Mouse (Mus musculus) liver (tissue): ENCODE measurements around the gene Rac3.
"Not testable (repeated sequence)": the region's sequence is repeated elsewhere in the genome, so short reads cannot be mapped to it uniquely, and the experiment has no call there.

ENCODE experiments used
- DNase-seq: peaks from one replicate; pipeline ENCODE4 v3.0.0-alpha.2; 2020; ENCODE audit warnings: mixed read lengths

Gene Rac3

GRCm38 (mm10) chr11:120730331-120730870, 9.1 kb downstream of the Rac3 start:
- DNase-seq: no peak

- DNase-seq: no peak
These were observed 10.1 kb downstream of the Rac3 start for GRCm38 (mm10) chr11:120731395-120731794.

GRCm38 (mm10) chr11:120731858-120732680, 10.8 kb downstream of the Rac3 start, which contains the start of gene Cbr2:
TSS of gene Cbr2 (minus strand) at chr11:120732114.
- no peak for DNase-seq

GRCm38 (mm10) chr11:120733521-120733920, 12.3 kb downstream of the Rac3 start:
- DNase-seq: no peak

- DNase-seq: no peak
These were observed 15.2 kb downstream of the Rac3 start for GRCm38 (mm10) chr11:120736424-120736823.

GRCm38 (mm10) chr11:120740981-120741380, 19.7 kb downstream of the Rac3 start:
- no peak for DNase-seq

- DNase-seq: no peak
These were observed 22.9 kb downstream of the Rac3 start for GRCm38 (mm10) chr11:120744121-120744701.

- no peak for DNase-seq
These were observed 26.7 kb downstream of the Rac3 start for GRCm38 (mm10) chr11:120747974-120748373.

- DNase-seq: peak; percentile 39
These were observed 28.2 kb downstream of the Rac3 start for GRCm38 (mm10) chr11:120749430-120749829.

- DNase-seq: no peak
These were observed 30.3 kb downstream of the Rac3 start for GRCm38 (mm10) chr11:120751606-120752005.

GRCm38 (mm10) chr11:120760236-120760635, 39.0 kb downstream of the Rac3 start:
- DNase-seq: no peak

- no peak for DNase-seq
These were observed 40.8 kb downstream of the Rac3 start for GRCm38 (mm10) chr11:120761811-120762671.

- DNase-seq: not testable (repeated sequence)
These were observed 41.4 kb downstream of the Rac3 start, which contains the start of gene Hmga1b for GRCm38 (mm10) chr11:120762672-120763041. TSS of gene Hmga1b (plus strand) at chr11:120762794.

- DNase-seq: not testable (repeated sequence)
These were observed 42.1 kb downstream of the Rac3 start for GRCm38 (mm10) chr11:120763121-120763999.

GRCm38 (mm10) chr11:120767023-120767422, 45.8 kb downstream of the Rac3 start:
- not testable (repeated sequence) for DNase-seq

- DNase-seq: no peak
These were observed 46.9 kb downstream of the Rac3 start for GRCm38 (mm10) chr11:120768206-120768605.

- DNase-seq: no peak
These were observed 51.5 kb downstream of the Rac3 start for GRCm38 (mm10) chr11:120772749-120773148.
